Comparison of ENCODE assay signal across 24 mouse cellular contexts in the genomic region with DNA sequence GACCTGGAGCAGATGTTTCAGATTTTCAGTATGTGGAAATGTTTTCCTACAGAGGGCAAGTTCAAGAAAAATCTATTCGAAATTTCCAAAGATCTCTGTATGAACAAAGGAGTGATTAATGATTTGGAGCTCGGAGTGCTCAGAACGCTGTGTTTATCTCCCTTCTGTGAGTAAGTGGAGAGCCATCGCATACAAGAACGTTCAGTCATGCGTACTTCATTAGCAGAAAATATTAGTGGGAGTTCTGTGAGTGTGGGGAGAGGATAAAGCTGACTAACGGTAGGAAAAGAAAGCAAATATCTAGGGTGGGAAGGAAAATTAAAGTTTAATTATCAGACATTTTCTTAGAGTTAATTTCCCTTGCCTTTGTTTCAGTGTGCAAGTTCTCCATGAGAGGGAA.
DNase-seq lines count a peak whose midpoint lies in the region; ATAC-seq and TF ChIP-seq lines count a peak whose summit lies in the region.
"Had no signal": no experiment of that assay in that cellular context is flagged by ENCODE, and none has a peak within 500 bp of the region (broad histone marks: within the 10 kb centered on the region; RNA-seq: fewer than 3 reads in every experiment).

No protein-coding gene starts in this region.

- no peaks in the 10 kb centered on the region for H3K27me3 ChIP-seq in midbrain, postnatal 0 days (ENCODE audit: insufficient read depth, low read length)
- H3K27me3 ChIP-seq in midbrain, embryonic 11.5 days (ENCODE audit: control insufficient read depth, insufficient read depth, low read length), result no peaks in the 10 kb centered on the region
- H3K27me3 ChIP-seq in hindbrain, embryonic 14.5 days (ENCODE audit: control insufficient read depth, insufficient read depth, low read length), result no peaks in the 10 kb centered on the region
- no peaks in the 10 kb centered on the region for H3K27me3 ChIP-seq in liver, embryonic 11.5 days (replicated peaks; ENCODE audit: control insufficient read depth, insufficient read depth, low read length)
- H3K27me3 ChIP-seq: limb, embryonic 13.5 days; liver, embryonic 13.5 days had no signal

- H3K4me2 ChIP-seq in midbrain, postnatal 0 days (ENCODE audit: low read depth, low read length, poor library complexity, severe bottlenecking), result no peak overlapping the region
- no peak overlapping the region for H3K4me2 ChIP-seq in midbrain, embryonic 11.5 days
- H3K4me2 ChIP-seq in hindbrain, embryonic 14.5 days (replicated peaks), result peak overlapping the region; percentile 25; the same call in 1 of the 2 replicates
- H3K4me2 ChIP-seq in liver, embryonic 11.5 days, result no peak overlapping the region
- H3K4me2 ChIP-seq: limb, embryonic 13.5 days; liver, embryonic 13.5 days had no signal

- 65% methylated on average over 7 of the region's 7 CpGs for WGBS in midbrain, postnatal 0 days
- WGBS in midbrain, embryonic 11.5 days, result 63% methylated on average over 7 of the region's 7 CpGs
- 38% methylated on average over 7 of the region's 7 CpGs for WGBS in hindbrain, embryonic 14.5 days
- 71% methylated on average over 7 of the region's 7 CpGs for whole genome bisulfite sequencing in liver, embryonic 11.5 days

- no peaks in the 10 kb centered on the region for H3K9me3 ChIP-seq in midbrain, postnatal 0 days (ENCODE audit: low read length)
- no peaks in the 10 kb centered on the region for H3K9me3 ChIP-seq in midbrain, embryonic 11.5 days (ENCODE audit: control insufficient read depth, low read length)
- no peaks in the 10 kb centered on the region for H3K9me3 ChIP-seq in hindbrain, embryonic 14.5 days (ENCODE audit: control insufficient read depth, low read length)
- H3K9me3 ChIP-seq in liver, embryonic 11.5 days (ENCODE audit: control insufficient read depth, low read length), result no peaks in the 10 kb centered on the region
- H3K9me3 ChIP-seq: forebrain, embryonic 10.5 days; limb, embryonic 13.5 days; liver, embryonic 13.5 days had no signal

- H3K27ac ChIP-seq in midbrain, postnatal 0 days (ENCODE audit: low read depth, low read length), result no peak overlapping the region
- H3K27ac ChIP-seq in midbrain, embryonic 11.5 days (ENCODE audit: low read depth, low read length), result no peak overlapping the region
- no peak overlapping the region for H3K27ac ChIP-seq in hindbrain, embryonic 14.5 days
- no peak overlapping the region for H3K27ac ChIP-seq in liver, embryonic 11.5 days (ENCODE audit: low read depth, low read length)
- H3K27ac ChIP-seq: forebrain, embryonic 10.5 days; layer of hippocampus, adult 2 months; limb, embryonic 13.5 days; liver, embryonic 13.5 days; macrophage had no signal

- H3K9ac ChIP-seq in midbrain, postnatal 0 days (replicated peaks; ENCODE audit: low read length, poor library complexity, severe bottlenecking), result no peak overlapping the region
- no peak overlapping the region for H3K9ac ChIP-seq in midbrain, embryonic 11.5 days (ENCODE audit: low read length)
- H3K9ac ChIP-seq in hindbrain, embryonic 14.5 days, result no peak overlapping the region
- H3K9ac ChIP-seq in liver, embryonic 11.5 days (ENCODE audit: low read depth, low read length), result no peak overlapping the region
- H3K9ac ChIP-seq: limb, embryonic 13.5 days; liver, embryonic 13.5 days had no signal

- H3K4me1 ChIP-seq in midbrain, postnatal 0 days (ENCODE audit: insufficient read depth, low read length), result no peaks in the 10 kb centered on the region
- no peaks in the 10 kb centered on the region for H3K4me1 ChIP-seq in midbrain, embryonic 11.5 days (ENCODE audit: control insufficient read depth, insufficient read depth, low read length)
- H3K4me1 ChIP-seq in hindbrain, embryonic 14.5 days (replicated peaks; ENCODE audit: control insufficient read depth, insufficient read depth, low read length), result no peaks in the 10 kb centered on the region; the same call in 1 of the 2 replicates
- H3K4me1 ChIP-seq in liver, embryonic 11.5 days (replicated peaks; ENCODE audit: control insufficient read depth, insufficient read depth, low read length), result no peaks in the 10 kb centered on the region
- H3K4me1 ChIP-seq: limb, embryonic 13.5 days; liver, embryonic 13.5 days had no signal

- no peak overlapping the region for H3K4me3 ChIP-seq in midbrain, postnatal 0 days (ENCODE audit: low read depth, low read length)
- no peak overlapping the region for H3K4me3 ChIP-seq in midbrain, embryonic 11.5 days (ENCODE audit: low read depth, low read length)
- no peak overlapping the region for H3K4me3 ChIP-seq in hindbrain, embryonic 14.5 days (replicated peaks; ENCODE audit: low read length)
- H3K4me3 ChIP-seq in liver, embryonic 11.5 days (ENCODE audit: low read depth, low read length), result no peak overlapping the region
- H3K4me3 ChIP-seq: forebrain, embryonic 10.5 days; layer of hippocampus, adult 2 months; limb, embryonic 13.5 days; liver, embryonic 13.5 days had no signal

- peak; percentile 13 for DNase-seq in embryo, embryonic 10.5 days (ENCODE audit: low spot score)
- DNase-seq in embryo, embryonic 11 days, result no peak
- peak; percentile 10 for DNase-seq in midbrain, postnatal 0 days (ENCODE audit: low spot score)
- DNase-seq in midbrain, embryonic 11.5 days (ENCODE audit: low spot score, missing footprints), result no peak
- no peak for DNase-seq in hindbrain, embryonic 14.5 days (ENCODE audit: low spot score)
- peak; percentile 62 for DNase-seq in retina, embryonic 14.5 days (ENCODE audit: low spot score)
- DNase-seq in left cerebral cortex, adult 11 months (ENCODE audit: low spot score), result no peak
- no peak for DNase-seq in liver, embryonic 11.5 days (ENCODE audit: low spot score)
- DNase-seq: adrenal gland, postnatal 36 days; cerebellum, adult 2 months; cerebellum, postnatal 25 days; gastrocnemius, postnatal 25 days; kidney, adult 2 months; kidney, postnatal 25 days; liver, embryonic 13.5 days; thymus, postnatal 25 days had no signal

- TF ChIP-seq CTCF in midbrain, postnatal 0 days (IDR thresholded peaks at IDR 0.05), result no peak

- no peak for ATAC-seq in midbrain, postnatal 0 days (ENCODE audit: low FRiP score)
- ATAC-seq in midbrain, embryonic 11.5 days (ENCODE audit: low FRiP score), result no peak
- ATAC-seq in hindbrain, embryonic 14.5 days (ENCODE audit: low FRiP score), result no peak
- ATAC-seq in liver, embryonic 11.5 days (replicated peaks; ENCODE audit: low FRiP score), result no peak
- ATAC-seq: CD4-positive, CD25-positive, alpha-beta regulatory T cell, adult 4 months; inflammation-experienced regulatory T-cells, adult 6 months; lung, postnatal 0 days; midbrain, embryonic 16.5 days had no signal

- H3K36me3 ChIP-seq in midbrain, postnatal 0 days (ENCODE audit: insufficient read depth, low read length), result no peaks in the 10 kb centered on the region
- no peaks in the 10 kb centered on the region for H3K36me3 ChIP-seq in midbrain, embryonic 11.5 days (ENCODE audit: control insufficient read depth, insufficient read depth, low read length)
- H3K36me3 ChIP-seq in hindbrain, embryonic 14.5 days (replicated peaks; ENCODE audit: control insufficient read depth, insufficient read depth), result no peaks in the 10 kb centered on the region
- H3K36me3 ChIP-seq in liver, embryonic 11.5 days (ENCODE audit: control insufficient read depth, insufficient read depth, low read length), result no peaks in the 10 kb centered on the region
- H3K36me3 ChIP-seq: forebrain, embryonic 10.5 days; limb, embryonic 13.5 days; liver, embryonic 13.5 days had no signal

Comparison
In these comparisons a context has a peak if more than half of its experiments do, and no peak if none do; other contexts are left out.
1. DNase-seq: peak in embryo, embryonic 10.5 days (single experiment), midbrain, postnatal 0 days (single experiment) and retina, embryonic 14.5 days (single experiment); none in embryo, embryonic 11 days (single experiment), midbrain, embryonic 11.5 days (single experiment), hindbrain, embryonic 14.5 days (single experiment), left cerebral cortex, adult 11 months (single experiment) and liver, embryonic 11.5 days (single experiment).